Mouse (Mus musculus) forebrain, embryonic 15.5 days (tissue): ENCODE measurements around the gene Notch2. TPM values are rescaled to one million over a fixed set of nuclear protein-coding genes. Genes with fewer than 3 reads are reported as not detected.
A peak's percentile ranks its signal among the peaks of the same experiment; 100 is the strongest.

Source experiments
- ATAC-seq: fragments of 200-750 bp; cut with Nextera tagmentation; replicated peaks from 2 replicates; pipeline ENCODE4 v1.8.0; 2017; ENCODE audit warnings: mild to moderate bottlenecking, moderate TSS enrichment, moderate library complexity
- H3K27ac ChIP-seq: fragments of 300-500 bp; sonication (generic); replicated peaks from 2 replicates; pipeline ENCODE4 v1.5.1; 2015; ENCODE audit warnings: mild to moderate bottlenecking, inconsistent platforms
- H3K27me3 ChIP-seq: fragments of 300-500 bp; sonication (generic); 2 replicates; pipeline ENCODE4 v1.6.1; 2015; ENCODE audit warnings: inconsistent platforms
- H3K36me3 ChIP-seq: fragments of 300-500 bp; sonication (generic); 2 replicates; pipeline ENCODE4 v1.6.1; 2015; ENCODE audit warnings: mild to moderate bottlenecking, inconsistent platforms
- H3K4me1 ChIP-seq: fragments of 300-500 bp; sonication (generic); 2 replicates; pipeline ENCODE4 v1.6.1; 2015; ENCODE audit warnings: inconsistent platforms
- H3K4me2 ChIP-seq: fragments of 300-500 bp; sonication (generic); replicated peaks from 2 replicates; pipeline ENCODE4 v1.6.1; 2015; ENCODE audit warnings: mild to moderate bottlenecking, inconsistent platforms
- H3K4me3 ChIP-seq: fragments of 300-500 bp; sonication (generic); 2 replicates; pipeline ENCODE4 v1.5.1; 2015; ENCODE audit warnings: mild to moderate bottlenecking, inconsistent platforms
- H3K9ac ChIP-seq: fragments of 300-500 bp; sonication (generic); replicated peaks from 2 replicates; pipeline ENCODE4 v1.6.1; 2015; ENCODE audit warnings: mild to moderate bottlenecking, inconsistent platforms
- H3K9me3 ChIP-seq: fragments of 300-500 bp; sonication (generic); 2 replicates; pipeline ENCODE4 v1.6.1; 2016; ENCODE audit warnings: inconsistent platforms
- WGBS: fragments of 180-500 bp; shearing (Covaris S2); methylation state at CpG from one replicate; pipeline ENCODE4 v1.1.7; 2015; ENCODE audit warnings: mixed read lengths; 5-methylcytosine and 5-hydroxymethylcytosine counted together
- polyA plus RNA-seq: library from polyadenylated mRNA; unstranded; fragments of >200 nt; fragmentation: Nextera tagmentation; extraction: Ambion mirVana; gene quantifications from 2 replicates; pipeline ENCODE4 v1.2.1, GENCODE M21; 2015

The Notch2 gene
- polyA plus RNA-seq, 1 experiment from 2014 or later = 17.8 TPM

GRCm38 (mm10) chr3:98086860-98087259, 73.5 kb downstream of the Notch2 start:
- Histone ChIP-seq H3K4me2 (no peak overlapping the region), H3K4me1 (peaks cover 13% of the 10 kb centered on the region; the same call in 1 of the 2 replicates), H3K9ac (no peak overlapping the region), H3K27ac (no peak overlapping the region), H3K27me3 (no peaks in the 10 kb centered on the region), H3K36me3 (no peaks in the 10 kb centered on the region), H3K4me3 (no peak overlapping the region), H3K9me3 (no peaks in the 10 kb centered on the region)
- WGBS = 92% methylated on average over 5 of the region's 5 CpGs
- ATAC-seq = no peak

DNA sequence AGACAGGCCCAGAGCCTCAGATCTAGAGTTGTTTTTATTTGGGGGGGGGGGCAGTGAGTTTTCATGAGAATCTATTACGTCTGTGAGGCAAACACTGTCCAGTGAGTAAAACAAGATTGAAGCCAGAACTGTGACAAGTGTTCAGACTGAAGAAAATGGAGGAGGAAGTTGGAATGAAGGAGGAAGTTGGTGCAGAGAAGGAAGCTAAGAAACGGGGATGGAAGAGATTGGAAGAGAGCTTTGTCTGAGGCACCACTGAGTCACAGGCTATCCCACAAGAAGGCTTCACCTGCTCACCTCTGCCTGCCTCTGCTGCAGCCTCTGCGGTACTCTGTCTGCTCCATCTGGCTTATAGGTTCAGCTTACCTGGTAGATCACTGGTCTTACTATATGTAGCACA, 74.2 kb downstream of the Notch2 start:
- H3K27me3 ChIP-seq = no peaks in the 10 kb centered on the region
- no peak overlapping the region for H3K27ac ChIP-seq
- no peak overlapping the region for H3K4me2 ChIP-seq
- WGBS = 97% methylated on average over 3 of the region's 3 CpGs
- no peak for ATAC-seq
- no peak overlapping the region for H3K4me3 ChIP-seq
- no peaks in the 10 kb centered on the region for H3K36me3 ChIP-seq
- H3K9ac ChIP-seq = no peak overlapping the region
- H3K4me1 ChIP-seq = peaks cover 14% of the 10 kb centered on the region; the same call in 1 of the 2 replicates
- H3K9me3 ChIP-seq = no peaks in the 10 kb centered on the region

- Histone ChIP-seq H3K36me3 (no peaks in the 10 kb centered on the region), H3K27ac (no peak overlapping the region), H3K4me2 (no peak overlapping the region), H3K27me3 (no peaks in the 10 kb centered on the region), H3K9me3 (no peaks in the 10 kb centered on the region), H3K4me3 (no peak overlapping the region), H3K9ac (no peak overlapping the region), H3K4me1 (peaks cover 29% of the 10 kb centered on the region)
- 67% methylated on average over 5 of the region's 5 CpGs for WGBS
- no peak; the same call in 1 of the 2 replicates for ATAC-seq
These were observed 76.4 kb downstream of the Notch2 start for GRCm38 (mm10) chr3:98089702-98090101.

DNA sequence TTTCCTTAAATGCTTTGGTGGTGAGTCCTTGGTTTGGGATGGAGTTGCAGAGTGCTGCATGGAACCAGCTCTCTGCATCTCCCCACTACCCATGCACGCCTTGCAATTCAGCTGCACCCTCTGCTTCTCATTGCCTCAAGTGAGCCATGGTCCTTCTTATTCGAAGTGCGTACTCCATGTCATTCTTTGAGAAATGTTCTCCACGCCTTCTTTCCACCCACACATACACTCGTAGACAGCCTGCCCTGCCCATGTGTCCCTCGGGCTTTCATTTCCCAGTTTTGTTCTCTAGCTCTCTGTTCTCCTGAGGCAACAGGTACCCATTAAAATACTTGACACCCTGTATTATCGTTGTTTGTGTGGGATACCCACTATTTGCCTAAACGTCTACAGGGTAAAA, 76.8 kb downstream of the Notch2 start:
- Histone ChIP-seq H3K27me3 (no peaks in the 10 kb centered on the region), H3K27ac (no peak overlapping the region), H3K36me3 (no peaks in the 10 kb centered on the region), H3K9ac (no peak overlapping the region), H3K9me3 (no peaks in the 10 kb centered on the region), H3K4me1 (peaks cover 33% of the 10 kb centered on the region), H3K4me2 (no peak overlapping the region), H3K4me3 (no peak overlapping the region)
- WGBS = 77% methylated on average over 8 of the region's 8 CpGs
- no peak for ATAC-seq

DNA sequence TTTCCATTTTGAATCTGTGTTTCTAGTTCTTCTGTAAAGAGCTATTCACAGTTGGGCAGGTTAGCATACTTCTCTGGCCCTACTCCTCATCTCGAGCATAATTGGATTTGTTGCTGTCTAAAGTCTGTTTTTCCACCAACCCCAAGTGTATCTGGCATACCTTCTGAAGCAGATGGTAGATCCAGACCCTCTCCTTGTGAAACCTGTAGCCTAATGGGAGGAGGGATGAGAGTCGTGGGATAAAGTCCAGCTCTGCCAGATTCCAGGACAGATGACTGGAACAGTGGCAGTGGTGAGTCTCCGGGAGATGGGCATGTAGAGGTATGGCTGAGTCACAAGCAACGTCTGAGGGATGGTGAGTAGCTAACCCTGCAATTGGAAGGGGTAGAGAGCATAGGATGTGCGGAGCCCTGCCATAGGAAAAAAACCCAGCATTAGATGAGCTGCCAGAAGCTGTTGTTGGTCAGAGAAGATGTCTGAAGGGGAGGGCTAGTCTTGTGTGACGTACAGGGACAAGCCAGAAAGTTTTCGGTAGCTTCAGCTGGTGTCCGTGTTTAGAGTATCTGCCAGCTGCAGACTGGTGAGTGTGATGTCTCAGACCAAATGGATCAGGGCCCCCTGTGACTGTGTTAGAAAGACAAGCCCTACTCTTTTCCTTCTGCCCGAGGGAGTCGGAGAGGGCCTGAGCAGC, 79.5 kb downstream of the Notch2 start:
- no peak overlapping the region for H3K4me2 ChIP-seq
- no peaks in the 10 kb centered on the region for H3K36me3 ChIP-seq
- H3K9me3 ChIP-seq = no peaks in the 10 kb centered on the region
- H3K4me1 ChIP-seq = peaks cover 27% of the 10 kb centered on the region
- H3K27ac ChIP-seq = no peak overlapping the region
- no peak for ATAC-seq
- no peak overlapping the region for H3K4me3 ChIP-seq
- no peaks in the 10 kb centered on the region for H3K27me3 ChIP-seq
- 79% methylated on average over 10 of the region's 10 CpGs for WGBS
- no peak overlapping the region for H3K9ac ChIP-seq

GRCm38 (mm10) chr3:98093954-98094353, 80.6 kb downstream of the Notch2 start:
- no peak for ATAC-seq
- no peaks in the 10 kb centered on the region for H3K9me3 ChIP-seq
- H3K27ac ChIP-seq = no peak overlapping the region
- H3K4me1 ChIP-seq = peaks cover 27% of the 10 kb centered on the region
- no peak overlapping the region for H3K4me2 ChIP-seq
- no peak overlapping the region for H3K9ac ChIP-seq
- no peak overlapping the region for H3K4me3 ChIP-seq
- WGBS = 31% methylated on average over 5 of the region's 5 CpGs
- H3K36me3 ChIP-seq = no peaks in the 10 kb centered on the region
- H3K27me3 ChIP-seq = no peaks in the 10 kb centered on the region

GRCm38 (mm10) chr3:98094629-98095583, 81.6 kb downstream of the Notch2 start:
- peaks cover 24% of the 10 kb centered on the region for H3K4me1 ChIP-seq
- H3K9ac ChIP-seq = no peak overlapping the region
- no peaks in the 10 kb centered on the region for H3K27me3 ChIP-seq
- 53% methylated on average over 17 of the region's 17 CpGs for WGBS
- no peaks in the 10 kb centered on the region for H3K9me3 ChIP-seq
- no peak overlapping the region for H3K4me3 ChIP-seq
- ATAC-seq = no peak; the same call in 1 of the 2 replicates
- H3K36me3 ChIP-seq = no peaks in the 10 kb centered on the region
- no peak overlapping the region for H3K4me2 ChIP-seq
- no peak overlapping the region for H3K27ac ChIP-seq

- H3K4me3 ChIP-seq = no peak overlapping the region
- WGBS = 97% methylated on average over 7 of the region's 7 CpGs
- no peaks in the 10 kb centered on the region for H3K9me3 ChIP-seq
- H3K4me1 ChIP-seq = peaks cover 22% of the 10 kb centered on the region
- no peak overlapping the region for H3K4me2 ChIP-seq
- H3K27me3 ChIP-seq = no peaks in the 10 kb centered on the region
- H3K36me3 ChIP-seq = no peaks in the 10 kb centered on the region
- no peak overlapping the region for H3K27ac ChIP-seq
- no peak overlapping the region for H3K9ac ChIP-seq
- ATAC-seq = no peak
These were observed 83.7 kb downstream of the Notch2 start for GRCm38 (mm10) chr3:98096981-98097380.

- H3K4me1 ChIP-seq = peaks cover 15% of the 10 kb centered on the region
- H3K27ac ChIP-seq = no peak overlapping the region
- no peaks in the 10 kb centered on the region for H3K27me3 ChIP-seq
- WGBS = 87% methylated on average over 5 of the region's 5 CpGs
- no peak for ATAC-seq
- H3K36me3 ChIP-seq = peaks cover 11% of the 10 kb centered on the region
- no peak overlapping the region for H3K4me3 ChIP-seq
- H3K9ac ChIP-seq = no peak overlapping the region
- H3K9me3 ChIP-seq = no peaks in the 10 kb centered on the region; the same call in 1 of the 2 replicates
- no peak overlapping the region for H3K4me2 ChIP-seq
These were observed 85.3 kb downstream of the Notch2 start for GRCm38 (mm10) chr3:98098676-98099075.

GRCm38 (mm10) chr3:98099287-98099686, 86.0 kb downstream of the Notch2 start:
- Histone ChIP-seq H3K9ac (no peak overlapping the region), H3K27ac (no peak overlapping the region), H3K9me3 (no peaks in the 10 kb centered on the region; the same call in 1 of the 2 replicates), H3K4me2 (no peak overlapping the region), H3K4me3 (no peak overlapping the region), H3K27me3 (no peaks in the 10 kb centered on the region), H3K36me3 (peaks cover 11% of the 10 kb centered on the region), H3K4me1 (peaks cover 12% of the 10 kb centered on the region)
- WGBS = 86% methylated on average over 10 of the region's 10 CpGs
- no peak for ATAC-seq

DNA sequence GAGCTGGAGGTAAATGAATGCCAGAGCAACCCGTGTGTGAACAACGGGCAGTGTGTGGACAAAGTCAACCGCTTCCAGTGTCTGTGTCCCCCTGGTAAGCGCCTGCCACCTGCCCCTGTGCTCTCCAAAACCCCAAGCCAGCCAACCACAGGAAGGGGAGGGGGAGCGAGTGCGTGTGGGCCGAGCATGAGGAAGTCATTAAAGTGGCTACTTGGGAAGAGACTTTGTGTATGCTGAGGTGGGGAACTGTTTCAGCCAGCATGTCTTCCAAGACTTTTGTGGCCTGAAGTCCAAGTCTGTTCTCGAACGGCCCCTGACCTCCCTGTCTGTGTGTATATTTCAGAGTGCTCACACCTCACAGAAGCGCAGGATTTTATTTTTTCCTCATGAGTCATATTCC, 88.2 kb downstream of the Notch2 start:
- H3K4me1 ChIP-seq = peaks cover 25% of the 10 kb centered on the region
- ATAC-seq = no peak
- H3K4me2 ChIP-seq = no peak overlapping the region
- H3K27me3 ChIP-seq = no peaks in the 10 kb centered on the region
- H3K27ac ChIP-seq = no peak overlapping the region
- no peak overlapping the region for H3K9ac ChIP-seq
- 81% methylated on average over 10 of the region's 10 CpGs for WGBS
- no peak overlapping the region for H3K4me3 ChIP-seq
- H3K9me3 ChIP-seq = no peaks in the 10 kb centered on the region; the same call in 1 of the 2 replicates
- peaks cover 11% of the 10 kb centered on the region for H3K36me3 ChIP-seq

GRCm38 (mm10) chr3:98104851-98105471, 91.6 kb downstream of the Notch2 start:
- 9% methylated on average over 9 of the region's 9 CpGs for WGBS
- ATAC-seq = peak; percentile 39
- Histone ChIP-seq H3K4me1 (peaks cover 34% of the 10 kb centered on the region), H3K27me3 (no peaks in the 10 kb centered on the region), H3K9ac (no peak overlapping the region), H3K9me3 (no peaks in the 10 kb centered on the region; the same call in 1 of the 2 replicates), H3K36me3 (peaks cover 11% of the 10 kb centered on the region), H3K4me3 (no peak overlapping the region), H3K27ac (peak overlapping the region; percentile 58), H3K4me2 (no peak overlapping the region)
